Mouse (Mus musculus) hindbrain, embryonic 10.5 days (tissue): Measurements from ENCODE around the gene Chmp2a. TPM values are rescaled to one million over a fixed set of nuclear protein-coding genes. Genes with fewer than 3 reads are reported as not detected.

Source experiments
- DNase-seq: peaks from one replicate; pipeline ENCODE4 v3.0.0-alpha.2; 2017; ENCODE audit warnings: low spot score
- H3K27ac ChIP-seq: fragments of 300-500 bp; sonication (generic); 2 replicates; pipeline ENCODE4 v1.5.1; 2016; ENCODE audit warnings: mild to moderate bottlenecking, moderate library complexity
- H3K27me3 ChIP-seq: fragments of 300-500 bp; sonication (generic); 2 replicates; pipeline ENCODE4 v1.6.1; 2016; ENCODE audit warnings: mild to moderate bottlenecking; ENCODE audit not compliant: poor library complexity, insufficient read depth, severe bottlenecking
- H3K36me3 ChIP-seq: fragments of 300-500 bp; sonication (generic); 2 replicates; pipeline ENCODE4 v1.6.1; 2016; ENCODE audit warnings: mild to moderate bottlenecking, moderate library complexity
- H3K4me1 ChIP-seq: fragments of 300-500 bp; sonication (generic); replicated peaks from 2 replicates; pipeline ENCODE4 v1.6.1; 2016; ENCODE audit warnings: mild to moderate bottlenecking
- H3K4me3 ChIP-seq: fragments of 300-500 bp; sonication (generic); 2 replicates; pipeline ENCODE4 v1.5.1; 2016; ENCODE audit warnings: mild to moderate bottlenecking, moderate library complexity
- H3K9me3 ChIP-seq: fragments of 300-500 bp; sonication (generic); 2 replicates; pipeline ENCODE4 v1.6.1; 2016; ENCODE audit warnings: mild to moderate bottlenecking, moderate library complexity
- WGBS: fragments of 180-500 bp; shearing (Covaris S2); methylation state at CpG from one replicate; pipeline ENCODE4 v1.1.7; 2016; 5-methylcytosine and 5-hydroxymethylcytosine counted together
- polyA plus RNA-seq: library from polyadenylated mRNA; unstranded; fragments of >200 nt; fragmentation: Nextera tagmentation; extraction: Ambion mirVana; gene quantifications from 2 replicates; pipeline ENCODE4 v1.2.1, GENCODE M21; 2016

Chmp2a gene
- polyA plus RNA-seq, 1 experiment from 2014 or later: 144 TPM

- no peaks in the 10 kb centered on the region for H3K4me1 ChIP-seq
These were observed 48.9 kb downstream of the Chmp2a start for GRCm38 (mm10) chr7:12985724-12986123.

More at GRCm38 (mm10) chr7:12985724-12986123, 48.9 kb downstream of the Chmp2a start:
- H3K9me3 ChIP-seq: no peaks in the 10 kb centered on the region
- no peak for DNase-seq
- no peaks in the 10 kb centered on the region for H3K27me3 ChIP-seq
- no peak overlapping the region for H3K27ac ChIP-seq
- no peak overlapping the region for H3K4me3 ChIP-seq
- 89% methylated on average over 1 of the region's 1 CpGs for WGBS
- H3K36me3 ChIP-seq: peaks cover 15% of the 10 kb centered on the region

Other genes with a start within 250 kb of the Chmp2a start
- 10.8 and 12.0 TPM in 2 replicates for gene Zscan18, start 231.2 kb downstream of the Chmp2a start, polyA plus RNA-seq
- gene Zfp329, start 215.9 kb downstream of the Chmp2a start, polyA plus RNA-seq: 14.1 and 15.8 TPM in 2 replicates
- 26.7 and 26.9 TPM in 2 replicates for gene Zfp110, start 200.0 kb downstream of the Chmp2a start, polyA plus RNA-seq
- 4.7 and 4.9 TPM in 2 replicates for gene Zfp128, start 153.6 kb downstream of the Chmp2a start, polyA plus RNA-seq
- gene Zscan22, start 137.0 kb downstream of the Chmp2a start, polyA plus RNA-seq: 14.8 and 18.4 TPM in 2 replicates
- 868 and 1,033 TPM in 2 replicates for gene Rps5, start 112.5 kb downstream of the Chmp2a start, polyA plus RNA-seq
- 0.62 and 0.77 TPM in 2 replicates for gene Rnf225, start 107.4 kb downstream of the Chmp2a start, polyA plus RNA-seq
- 11.8 and 12.7 TPM in 2 replicates for gene Zfp324, start 69.0 kb downstream of the Chmp2a start, polyA plus RNA-seq
- 16.6 and 17.0 TPM in 2 replicates for gene Zfp446, start 57.0 kb downstream of the Chmp2a start, polyA plus RNA-seq
- 0.11 and 0.26 TPM in 2 replicates for gene Slc27a5, start 36.6 kb downstream of the Chmp2a start, polyA plus RNA-seq
- gene Trim28, start 35.7 kb downstream of the Chmp2a start, polyA plus RNA-seq: 373 and 399 TPM in 2 replicates
- 31.3 and 34.4 TPM in 2 replicates for gene Zbtb45, start 24.8 kb downstream of the Chmp2a start, polyA plus RNA-seq
- 126 and 157 TPM in 2 replicates for gene Ube2m, start 3.5 kb upstream of the Chmp2a start, polyA plus RNA-seq
- 2.8 and 4.4 TPM in 2 replicates for gene Mzf1, start 20.0 kb upstream of the Chmp2a start, polyA plus RNA-seq
- not detected in 2 replicates for gene Vmn1r85, start 60.4 kb upstream of the Chmp2a start, polyA plus RNA-seq
- gene Vmn1r86, start 85.1 kb upstream of the Chmp2a start, polyA plus RNA-seq: not detected in 2 replicates
- gene Vmn1r87, start 105.3 kb upstream of the Chmp2a start, polyA plus RNA-seq: not detected in 2 replicates
- gene Vmn1r88, start 124.8 kb upstream of the Chmp2a start, polyA plus RNA-seq: not detected in 2 replicates
- gene Vmn1r89, start 178.2 kb upstream of the Chmp2a start, polyA plus RNA-seq: not detected in 2 replicates
- gene Lig1, start 242.5 kb upstream of the Chmp2a start, polyA plus RNA-seq: 118 and 154 TPM in 2 replicates
- gene Zswim9, start 243.9 kb upstream of the Chmp2a start, polyA plus RNA-seq: 10.4 and 11.2 TPM in 2 replicates